Mouse (Mus musculus) neural tube, embryonic 13.5 days (tissue): ENCODE measurements around the gene Prdx5. TPM values are rescaled to one million over a fixed set of nuclear protein-coding genes. Genes with fewer than 3 reads are reported as not detected.
A peak's percentile ranks its signal among the peaks of the same experiment; 100 is the strongest.

ENCODE experiments used
- ATAC-seq: fragments of 200-750 bp; cut with Nextera tagmentation; 2 replicates; pipeline ENCODE4 v1.8.0; 2017; ENCODE audit warnings: low read depth, mild to moderate bottlenecking, moderate TSS enrichment, moderate library complexity
- H3K27ac ChIP-seq: fragments of 300-500 bp; sonication (generic); replicated peaks from 2 replicates; pipeline ENCODE4 v1.5.1; 2015; ENCODE audit warnings: moderate library complexity, mild to moderate bottlenecking, inconsistent platforms
- H3K27me3 ChIP-seq: fragments of 300-500 bp; sonication (generic); 2 replicates; pipeline ENCODE4 v1.6.1; 2015; ENCODE audit warnings: mild to moderate bottlenecking, inconsistent platforms
- H3K36me3 ChIP-seq: fragments of 300-500 bp; sonication (generic); 2 replicates; pipeline ENCODE4 v1.6.1; 2015; ENCODE audit warnings: mild to moderate bottlenecking, inconsistent platforms
- H3K4me1 ChIP-seq: fragments of 300-500 bp; sonication (generic); replicated peaks from 2 replicates; pipeline ENCODE4 v1.6.1; 2015; ENCODE audit warnings: inconsistent platforms
- H3K4me2 ChIP-seq: fragments of 300-500 bp; sonication (generic); 2 replicates; pipeline ENCODE4 v1.6.1; 2015; ENCODE audit warnings: inconsistent platforms, mild to moderate bottlenecking, moderate library complexity
- H3K4me3 ChIP-seq: fragments of 300-500 bp; sonication (generic); 2 replicates; pipeline ENCODE4 v1.5.1; 2015; ENCODE audit warnings: mild to moderate bottlenecking, inconsistent platforms
- H3K9ac ChIP-seq: fragments of 300-500 bp; sonication (generic); 2 replicates; pipeline ENCODE4 v1.6.1; 2015; ENCODE audit warnings: moderate library complexity, mild to moderate bottlenecking, inconsistent platforms
- H3K9me3 ChIP-seq: fragments of 300-500 bp; sonication (generic); 2 replicates; pipeline ENCODE4 v1.6.1; 2016; ENCODE audit warnings: inconsistent platforms
- WGBS: fragments of 180-500 bp; shearing (Covaris S2); methylation state at CpG from one replicate; pipeline ENCODE4 v1.1.7; 2015; 5-methylcytosine and 5-hydroxymethylcytosine counted together
- microRNA-seq: library from miRNA; unstranded; fragments of <30 nt; microRNA quantifications from one replicate; pipeline ENCODE4, GENCODE M21; 2016
- polyA plus RNA-seq: library from polyadenylated mRNA; unstranded; fragments of >200 nt; fragmentation: Nextera tagmentation; extraction: Ambion mirVana; gene quantifications from 2 replicates; pipeline ENCODE4 v1.2.1, GENCODE M21; 2015

The Prdx5 gene
- polyA plus RNA-seq, 1 experiment from 2014 or later: 294 TPM

DNA sequence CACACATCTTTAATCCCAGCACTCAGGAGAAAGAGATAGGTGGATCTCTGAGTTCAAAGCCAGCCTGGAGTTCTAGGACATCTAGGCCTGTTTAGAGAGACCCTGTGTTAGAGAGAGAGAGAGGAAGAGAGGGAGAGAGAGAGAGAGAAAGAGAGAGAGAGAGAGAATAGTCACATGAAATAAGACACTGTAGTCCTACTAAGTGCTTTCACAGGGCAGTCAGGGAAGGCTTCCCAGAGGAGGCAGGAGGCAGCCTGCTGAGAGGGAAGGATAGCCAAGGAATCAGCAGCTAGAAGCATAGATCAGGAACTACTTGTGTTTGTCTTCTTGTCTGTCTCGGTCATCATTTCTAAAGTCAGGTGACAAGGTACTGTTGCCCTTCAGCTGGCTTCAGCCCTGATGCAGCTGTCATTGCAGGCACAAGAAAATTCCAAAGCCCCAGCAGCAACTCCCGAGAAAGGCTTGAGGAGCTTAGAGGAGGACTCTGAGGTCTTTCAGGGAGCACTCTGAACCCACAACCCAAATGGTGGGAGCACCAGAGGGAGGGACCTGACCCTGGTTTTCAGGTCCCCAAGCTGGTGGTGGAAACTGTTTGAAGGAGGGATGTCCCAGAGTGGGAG lies 50.8 kb downstream of the Prdx5 start:
- H3K4me3 ChIP-seq: no peak overlapping the region
- peaks cover 20% of the 10 kb centered on the region for H3K4me1 ChIP-seq
- no peak overlapping the region for H3K9ac ChIP-seq
- ATAC-seq: no peak
- no peaks in the 10 kb centered on the region for H3K9me3 ChIP-seq
- no peaks in the 10 kb centered on the region for H3K36me3 ChIP-seq
- 73% methylated on average over 2 of the region's 2 CpGs for WGBS
- no peak overlapping the region for H3K27ac ChIP-seq
- H3K4me2 ChIP-seq: no peak overlapping the region
- 0 out of 2 replicates have a peak, but pooled peaks cover 6% of the 10 kb centered on the region for H3K27me3 ChIP-seq

GRCm38 (mm10) chr19:6858031-6858430 lies 51.9 kb downstream of the Prdx5 start, which contains the start of gene Ccdc88b:
Gene Ccdc88b, minus strand, starts transcription at chr19:6858211.
- Histone ChIP-seq H3K27me3 (0 out of 2 replicates have a peak, but pooled peaks cover 7% of the 10 kb centered on the region), H3K27ac (no peak within 1 kb of the TSS), H3K4me2 (no peak within 1 kb of the TSS), H3K36me3 (no peaks in the 10 kb centered on the region), H3K4me3 (no peak within 1 kb of the TSS), H3K4me1 (peaks cover 20% of the 10 kb centered on the region), H3K9ac (0 out of 2 replicates have a peak within 1 kb of the TSS, but pooled peaks have one; percentile 5), H3K9me3 (no peaks in the 10 kb centered on the region)
- no peak; the same call in 1 of the 2 replicates for ATAC-seq
- WGBS: 78% methylated on average over 7 of the region's 7 CpGs

DNA sequence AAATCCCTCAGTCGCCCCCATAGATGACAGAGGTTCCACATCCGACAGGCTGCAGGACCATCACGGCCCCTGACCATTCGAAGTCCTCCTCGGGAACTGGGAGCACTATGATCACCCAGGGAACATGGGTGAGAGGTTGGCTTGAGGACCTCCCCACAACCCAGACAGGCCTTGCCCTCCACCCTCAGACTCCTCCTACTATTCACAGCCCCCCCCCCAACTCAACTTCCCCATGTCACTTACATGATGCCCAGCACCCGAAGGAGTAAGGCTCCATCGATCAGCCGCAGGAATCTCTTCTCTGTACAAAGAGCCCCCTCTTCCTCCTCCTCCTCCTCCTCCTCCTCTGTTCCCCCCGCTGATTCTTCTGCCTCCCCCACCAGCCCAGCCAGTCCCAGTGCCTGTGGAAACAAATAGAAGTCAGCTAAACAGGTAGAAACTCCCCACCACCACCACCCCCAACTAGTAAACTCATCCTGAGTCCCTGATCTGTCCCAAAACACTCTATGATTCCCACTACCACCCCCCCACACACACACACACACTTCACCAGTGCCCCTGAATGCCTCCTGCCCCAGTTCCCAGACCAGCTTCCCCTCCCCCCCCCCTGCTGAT lies 52.4 kb downstream of the Prdx5 start:
- ATAC-seq: no peak
- Histone ChIP-seq H3K4me2 (no peak overlapping the region), H3K9ac (no peak overlapping the region), H3K27me3 (0 out of 2 replicates have a peak, but pooled peaks cover 7% of the 10 kb centered on the region), H3K27ac (no peak overlapping the region), H3K4me1 (peaks cover 20% of the 10 kb centered on the region), H3K9me3 (no peaks in the 10 kb centered on the region), H3K36me3 (no peaks in the 10 kb centered on the region), H3K4me3 (no peak overlapping the region)
- 83% methylated on average over 9 of the region's 9 CpGs for WGBS

GRCm38 (mm10) chr19:6857003-6857360 lies 52.9 kb downstream of the Prdx5 start:
- H3K4me1 ChIP-seq: peaks cover 20% of the 10 kb centered on the region
- H3K27me3 ChIP-seq: 0 out of 2 replicates have a peak, but pooled peaks cover 7% of the 10 kb centered on the region
- H3K4me3 ChIP-seq: no peak overlapping the region
- WGBS: 63% methylated on average over 3 of the region's 3 CpGs
- 0 out of 2 replicates have a peak overlapping the region, but pooled peaks have one; percentile 5 for H3K9ac ChIP-seq
- no peak for ATAC-seq
- no peaks in the 10 kb centered on the region for H3K36me3 ChIP-seq
- no peaks in the 10 kb centered on the region for H3K9me3 ChIP-seq
- no peak overlapping the region for H3K4me2 ChIP-seq
- 0 out of 2 replicates have a peak overlapping the region, but pooled peaks have one; percentile 9 for H3K27ac ChIP-seq

Small RNAs within 50 kb of the gene (microRNA-seq; reads per million reads assigned to microRNA genes)
- gene Mir6990: 1.3 reads per million

Other genes with a start within 250 kb of the Prdx5 start
- 8.4 and 9.8 TPM in 2 replicates for gene Rps6ka4, start 69.5 kb downstream of the Prdx5 start, polyA plus RNA-seq
- gene Ccdc88b, start 51.9 kb downstream of the Prdx5 start, polyA plus RNA-seq: 0.54 and 1.3 TPM in 2 replicates
- gene Trmt112, start 408 bp downstream of the Prdx5 start, polyA plus RNA-seq: 117 and 159 TPM in 2 replicates
- gene Esrra, start 11.7 kb upstream of the Prdx5 start, polyA plus RNA-seq: 15.5 and 16.9 TPM in 2 replicates
- gene Catsperz, start 15.3 kb upstream of the Prdx5 start, polyA plus RNA-seq: 3.0 and 7.9 TPM in 2 replicates
- 3.4 and 5.2 TPM in 2 replicates for gene Kcnk4, start 24.4 kb upstream of the Prdx5 start, polyA plus RNA-seq
- 90.4 and 95.1 TPM in 2 replicates for gene Bad, start 31.8 kb upstream of the Prdx5 start, polyA plus RNA-seq
- gene Gpr137, start 32.4 kb upstream of the Prdx5 start, polyA plus RNA-seq: 50.6 and 57.0 TPM in 2 replicates
- gene Ppp1r14b, start 64.9 kb upstream of the Prdx5 start, polyA plus RNA-seq: 191 and 211 TPM in 2 replicates
- 23.8 and 27.3 TPM in 2 replicates for gene Plcb3, start 66.4 kb upstream of the Prdx5 start, polyA plus RNA-seq
- 104 and 120 TPM in 2 replicates for gene Fkbp2, start 70.4 kb upstream of the Prdx5 start, polyA plus RNA-seq
- 37.2 and 39.3 TPM in 2 replicates for gene Vegfb, start 77.5 kb upstream of the Prdx5 start, polyA plus RNA-seq
- gene Dnajc4, start 82.5 kb upstream of the Prdx5 start, polyA plus RNA-seq: 21.5 and 23.0 TPM in 2 replicates
- 22.6 and 25.8 TPM in 2 replicates for gene Nudt22, start 86.0 kb upstream of the Prdx5 start, polyA plus RNA-seq
- 14.9 and 18.2 TPM in 2 replicates for gene Trpt1, start 86.0 kb upstream of the Prdx5 start, polyA plus RNA-seq
- gene Fermt3, start 109.4 kb upstream of the Prdx5 start, polyA plus RNA-seq: 4.4 and 4.9 TPM in 2 replicates
- 244 and 248 TPM in 2 replicates for gene Stip1, start 129.9 kb upstream of the Prdx5 start, polyA plus RNA-seq
- 4.4 and 5.2 TPM in 2 replicates for gene Macrod1, start 146.7 kb upstream of the Prdx5 start, polyA plus RNA-seq
- 9.6 and 10.9 TPM in 2 replicates for gene Flrt1, start 195.6 kb upstream of the Prdx5 start, polyA plus RNA-seq